Mouse (Mus musculus) stomach, postnatal 0 days (tissue): ENCODE results near the gene Gm20937. TPM values are rescaled to one million over a fixed set of nuclear protein-coding genes. Genes with fewer than 3 reads are reported as not detected.
"Not testable (repeated sequence)": the region's sequence is repeated elsewhere in the genome, so short reads cannot be mapped to it uniquely, and the experiment has no call there.

Experiments used
- ATAC-seq: fragments of 200-750 bp; cut with Nextera tagmentation; 2 replicates; pipeline ENCODE4 v1.8.0; 2017; ENCODE audit not compliant: low FRiP score, low TSS enrichment
- DNase-seq: peaks from one replicate; pipeline ENCODE4 v3.0.0-alpha.2; 2016; ENCODE audit warnings: low spot score
- H3K27ac ChIP-seq: fragments of 300-500 bp; sonication (generic); replicated peaks from 2 replicates; pipeline ENCODE4 v1.5.1; 2014; ENCODE audit warnings: mild to moderate bottlenecking, control low read depth
- H3K27me3 ChIP-seq: fragments of 300-500 bp; sonication (generic); 2 replicates; pipeline ENCODE4 v1.6.1; 2014; ENCODE audit warnings: low read length; ENCODE audit not compliant: control insufficient read depth, insufficient read depth
- H3K36me3 ChIP-seq: fragments of 300-500 bp; sonication (generic); 2 replicates; pipeline ENCODE4 v1.6.1; 2014; ENCODE audit warnings: low read length, mixed read lengths; ENCODE audit not compliant: control insufficient read depth, insufficient read depth
- H3K4me1 ChIP-seq: fragments of 300-500 bp; sonication (generic); replicated peaks from 2 replicates; pipeline ENCODE4 v1.6.1; 2014; ENCODE audit warnings: antibody characterized with exemption; ENCODE audit not compliant: control insufficient read depth, insufficient read depth
- H3K4me2 ChIP-seq: fragments of 300-500 bp; sonication (generic); replicated peaks from 2 replicates; pipeline ENCODE4 v1.6.1; 2014; ENCODE audit warnings: low read depth, mild to moderate bottlenecking, control low read depth, moderate library complexity
- H3K4me3 ChIP-seq: fragments of 300-500 bp; sonication (generic); 2 replicates; pipeline ENCODE4 v1.5.1; 2014; ENCODE audit warnings: low read depth, low read length, control low read depth
- H3K9ac ChIP-seq: fragments of 300-500 bp; sonication (generic); 2 replicates; pipeline ENCODE4 v1.6.1; 2014; ENCODE audit warnings: mild to moderate bottlenecking, low read length, control low read depth, mixed read lengths
- H3K9me3 ChIP-seq: fragments of 300-500 bp; sonication (generic); 2 replicates; pipeline ENCODE4 v1.6.1; 2016; ENCODE audit warnings: low read length; ENCODE audit not compliant: control insufficient read depth
- WGBS: fragments of 180-500 bp; shearing (Covaris S2); extraction: QIAGEN DNeasy Blood & Tissue Kit; methylation state at CpG from one replicate; pipeline ENCODE4 v1.1.7; 2014; 5-methylcytosine and 5-hydroxymethylcytosine counted together
- polyA plus RNA-seq: library from polyadenylated mRNA; unstranded; fragments of >200 nt; fragmentation: Nextera tagmentation; extraction: Ambion mirVana; gene quantifications from 2 replicates; pipeline ENCODE4 v1.2.1, GENCODE M21; 2015

Gene Gm20937
- not detected in 2 replicates for polyA plus RNA-seq

DNA sequence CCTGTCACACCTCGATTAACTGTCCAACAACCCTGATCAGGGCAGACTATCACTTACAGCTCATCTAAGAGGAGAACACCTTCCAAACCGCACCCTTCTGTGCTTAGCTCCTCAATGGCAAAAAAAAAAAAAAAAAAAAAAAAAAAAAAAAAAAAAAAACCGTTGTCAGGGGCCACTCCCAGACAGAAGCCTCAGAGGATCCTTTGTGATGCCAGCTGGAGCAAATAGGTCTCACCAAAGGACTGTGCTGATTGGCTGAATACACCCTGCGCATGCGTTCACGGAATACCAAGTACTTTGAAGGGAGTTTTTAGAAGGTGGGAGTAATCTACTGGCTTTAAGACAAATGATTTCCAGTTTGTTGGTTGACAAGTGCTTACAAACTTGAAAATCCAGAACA, at the start of gene Gm20937:
Gene Gm20937, minus strand, starts transcription at position 101 of the 400 bp plus-strand sequence.
- not testable (repeated sequence) for H3K9me3 ChIP-seq, ATAC-seq, H3K27me3 ChIP-seq, H3K4me1 ChIP-seq, H3K4me3 ChIP-seq, H3K27ac ChIP-seq, H3K9ac ChIP-seq, DNase-seq, H3K36me3 ChIP-seq, H3K4me2 ChIP-seq
- no CpG with 5 or more reads among the region's 6 CpGs for WGBS

Other genes starting within 250 kb of the Gm20937 start
- gene Gm20816, start 243.1 kb upstream of the Gm20937 start, polyA plus RNA-seq = not detected in 2 replicates